Mouse (Mus musculus) kidney, postnatal 14 days (tissue): ENCODE measurements around the gene Cpt1a.

Source experiments
- DNase-seq: peaks from one replicate; pipeline ENCODE4 v3.0.0; 2022; ENCODE audit warnings: mixed read lengths

Cpt1a gene

GRCm38 (mm10) chr19:3374028-3374427, 51.9 kb downstream of the Cpt1a start:
- DNase-seq = no peak

GRCm38 (mm10) chr19:3375945-3376495, 53.9 kb downstream of the Cpt1a start:
- DNase-seq = no peak

GRCm38 (mm10) chr19:3376966-3377715, 55.0 kb downstream of the Cpt1a start:
- DNase-seq = no peak

DNA sequence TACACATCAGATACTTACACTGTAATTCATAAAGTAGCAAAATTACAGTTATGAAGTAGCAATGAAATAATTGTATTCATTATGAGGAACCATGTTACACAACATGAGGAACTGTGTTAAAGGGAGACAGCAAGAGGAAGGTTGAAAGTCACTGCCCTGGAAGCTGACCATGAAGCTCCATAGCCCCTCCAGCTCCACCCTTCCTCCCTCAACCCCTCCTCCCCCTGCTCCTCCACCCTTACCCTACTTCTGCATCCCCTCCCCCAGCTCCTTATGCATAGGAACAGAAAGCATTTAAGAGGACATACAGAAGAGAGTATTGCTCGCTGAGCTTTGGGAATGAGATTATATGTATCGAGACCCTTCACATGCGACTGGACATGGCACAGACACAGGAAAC, 56.5 kb downstream of the Cpt1a start:
- no peak for DNase-seq

- DNase-seq = no peak
These were observed 65.9 kb downstream of the Cpt1a start for GRCm38 (mm10) chr19:3388061-3388460.

DNA sequence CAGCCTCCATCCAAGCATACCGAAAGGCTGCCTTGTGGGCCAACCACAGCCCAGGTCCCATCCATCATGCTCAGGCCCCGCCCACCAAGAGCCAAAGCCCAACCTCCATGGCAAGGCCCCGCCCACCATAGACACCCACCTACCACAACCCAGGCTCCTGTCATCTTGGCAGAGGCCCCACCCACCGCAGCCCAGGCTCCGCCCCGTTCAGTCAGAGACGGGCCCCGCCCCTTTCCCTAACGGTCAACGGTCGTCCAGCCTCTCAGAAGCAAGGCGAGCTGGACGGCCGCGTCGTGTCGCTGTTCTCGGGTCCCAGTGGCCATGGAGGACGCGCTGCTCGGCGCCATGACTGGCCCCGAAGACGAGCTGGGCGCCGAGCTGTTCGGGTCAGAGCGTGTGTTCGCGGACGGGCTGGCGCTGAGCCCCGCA, 66.5 kb downstream of the Cpt1a start, which contains the start of gene Tesmin:
Tesmin (plus strand) TSS at position 229 of the 429 bp plus-strand sequence.
- DNase-seq = peak; percentile 94

DNA sequence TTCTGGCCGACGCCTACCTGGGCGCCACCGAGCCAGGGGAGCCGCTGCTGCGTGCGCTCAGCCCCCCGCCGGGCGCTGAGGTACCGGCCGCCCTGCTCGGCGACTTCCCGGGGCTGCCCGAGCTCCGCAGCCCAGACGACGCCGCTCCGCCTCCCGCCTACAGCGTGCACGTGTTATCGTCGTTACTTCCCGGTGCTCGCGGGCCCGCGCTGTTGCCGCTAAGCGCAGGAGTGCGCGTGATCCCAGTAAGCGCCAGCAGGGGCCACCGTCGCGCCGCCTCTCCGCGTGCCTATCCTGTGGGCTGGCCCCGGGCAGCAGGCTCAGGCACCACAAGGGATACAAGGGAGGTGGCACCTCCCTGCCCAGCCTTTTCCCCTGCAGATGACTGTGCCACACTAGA, 67.0 kb downstream of the Cpt1a start:
- DNase-seq = peak; percentile 92

GRCm38 (mm10) chr19:3392384-3392783, 70.2 kb downstream of the Cpt1a start:
- no peak for DNase-seq

DNA sequence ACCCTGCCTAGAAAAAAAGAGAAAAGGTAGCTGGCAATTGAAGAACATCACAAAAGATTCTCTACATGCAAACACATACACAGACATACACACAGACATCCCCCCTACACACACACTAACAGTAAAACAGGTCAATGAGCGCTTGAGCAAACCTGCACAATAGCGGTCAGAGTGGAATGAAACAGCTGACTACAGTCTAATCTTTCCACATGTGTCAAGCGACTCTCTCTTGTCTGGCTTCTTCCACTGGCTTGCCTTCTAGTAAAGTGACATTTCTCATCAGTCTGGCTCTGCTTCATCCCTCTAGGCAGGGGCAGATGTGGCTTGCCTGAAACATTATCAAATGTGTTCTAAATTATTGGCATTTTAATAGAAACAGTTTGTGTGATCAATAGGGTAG, 72.1 kb downstream of the Cpt1a start:
- DNase-seq = no peak

DNA sequence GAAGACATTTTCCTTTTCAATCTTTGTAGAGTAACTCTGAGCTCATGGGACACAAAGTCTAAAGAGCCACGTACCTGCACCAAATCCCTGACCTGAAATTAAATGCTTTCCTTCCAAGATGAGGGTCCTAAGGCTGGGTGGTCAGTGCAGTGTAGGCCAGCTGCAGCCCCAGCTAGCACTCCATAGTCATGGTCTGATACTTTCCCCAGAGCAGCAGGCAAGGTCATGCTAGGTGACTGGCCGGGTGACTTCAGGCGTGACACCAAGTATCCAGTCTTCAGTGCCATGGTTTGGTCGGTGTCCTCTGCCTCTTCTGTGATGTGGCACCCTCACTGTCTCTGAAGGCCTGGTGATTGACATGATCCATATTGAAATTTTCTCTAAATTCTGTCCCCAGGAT, 77.9 kb downstream of the Cpt1a start:
- no peak for DNase-seq

- no peak for DNase-seq
These were observed 79.4 kb downstream of the Cpt1a start for GRCm38 (mm10) chr19:3401504-3401903.

- DNase-seq = no peak
These were observed 79.8 kb downstream of the Cpt1a start for GRCm38 (mm10) chr19:3401943-3402342.

DNA sequence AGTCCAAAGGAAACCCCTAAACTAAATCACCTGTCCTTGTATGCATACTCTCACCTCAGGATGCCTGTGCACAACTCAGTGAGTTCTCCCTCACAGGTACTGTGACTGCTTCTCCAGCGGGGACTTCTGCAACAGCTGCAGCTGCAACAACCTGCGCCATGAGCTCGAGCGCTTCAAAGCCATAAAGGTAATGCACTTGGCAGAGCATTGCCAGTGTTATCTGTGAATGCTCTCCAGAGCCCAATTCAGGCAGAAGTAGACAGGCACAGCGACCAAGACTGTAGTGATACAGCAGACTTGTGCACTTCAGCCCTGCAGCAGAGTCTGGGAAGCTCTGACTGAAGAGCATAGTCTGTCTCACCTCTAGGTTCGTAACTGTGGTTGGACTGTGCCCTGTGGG, 80.3 kb downstream of the Cpt1a start:
- DNase-seq = no peak

- no peak for DNase-seq
These were observed 81.9 kb downstream of the Cpt1a start for GRCm38 (mm10) chr19:3404030-3404429.

DNA sequence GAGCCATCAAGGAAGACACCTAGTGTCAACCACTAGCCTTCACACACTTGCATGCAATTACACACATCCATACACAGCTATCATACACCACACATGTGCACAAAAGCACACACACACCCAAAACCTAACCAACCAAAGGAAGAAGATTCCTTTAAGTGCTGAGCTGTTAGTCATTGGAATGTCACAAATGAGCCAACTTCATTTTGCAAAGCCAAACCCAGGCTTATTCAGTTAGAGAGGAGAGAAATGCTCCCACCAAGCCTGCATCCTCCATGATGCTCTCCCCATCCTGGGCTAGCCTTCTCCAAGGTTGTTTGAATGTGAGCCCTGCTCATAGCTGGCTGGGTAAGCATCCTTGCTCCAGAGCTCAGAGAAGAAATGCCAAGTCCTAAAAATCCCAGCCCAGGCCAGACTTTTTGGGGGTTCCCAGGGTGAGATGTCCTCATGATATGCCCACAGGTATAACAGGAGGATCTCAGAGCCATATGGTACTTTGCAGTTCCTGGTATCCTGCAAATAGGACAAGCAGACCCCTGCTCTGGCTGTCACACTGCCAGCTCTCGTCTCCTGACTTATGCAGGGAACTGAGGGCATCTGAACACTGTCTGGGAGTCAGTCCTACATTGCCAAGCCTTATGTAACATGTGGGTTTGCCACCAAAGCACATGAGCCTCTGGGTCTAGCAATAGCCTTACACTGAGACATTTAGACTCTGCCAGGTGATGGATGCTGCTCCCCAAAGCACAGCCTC, 83.6 kb downstream of the Cpt1a start:
- DNase-seq = no peak

GRCm38 (mm10) chr19:3414268-3414733, 92.2 kb downstream of the Cpt1a start, which contains the start of gene Gal:
TSS of gene Gal (minus strand) at chr19:3414544.
- peak; percentile 36 for DNase-seq

- no peak for DNase-seq
These were observed 97.1 kb downstream of the Cpt1a start for GRCm38 (mm10) chr19:3419251-3419650.

GRCm38 (mm10) chr19:3422488-3422887, 100.4 kb downstream of the Cpt1a start:
- DNase-seq = no peak

- DNase-seq = no peak
These were observed 100.8 kb downstream of the Cpt1a start for GRCm38 (mm10) chr19:3422981-3423380.

DNA sequence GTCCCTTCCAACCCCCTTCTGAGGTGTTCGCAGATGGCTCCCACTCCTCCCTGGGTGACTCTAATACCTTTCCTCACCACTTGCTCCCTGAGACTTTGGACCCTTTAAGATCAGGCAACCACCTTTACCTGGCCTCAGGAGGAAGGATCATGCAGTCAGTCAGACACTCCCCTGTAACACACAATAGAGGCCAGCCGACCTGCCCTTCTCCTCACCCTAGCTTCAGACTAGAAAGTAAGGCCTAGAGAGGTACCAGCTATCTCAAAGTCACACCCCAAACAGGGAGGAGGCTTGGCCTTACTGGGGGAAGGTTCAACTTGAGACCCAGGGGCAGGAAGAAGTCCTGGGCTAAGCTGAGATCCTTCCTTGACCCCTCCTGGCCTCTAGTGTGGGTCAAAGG, 102.1 kb downstream of the Cpt1a start:
- no peak for DNase-seq

DNA sequence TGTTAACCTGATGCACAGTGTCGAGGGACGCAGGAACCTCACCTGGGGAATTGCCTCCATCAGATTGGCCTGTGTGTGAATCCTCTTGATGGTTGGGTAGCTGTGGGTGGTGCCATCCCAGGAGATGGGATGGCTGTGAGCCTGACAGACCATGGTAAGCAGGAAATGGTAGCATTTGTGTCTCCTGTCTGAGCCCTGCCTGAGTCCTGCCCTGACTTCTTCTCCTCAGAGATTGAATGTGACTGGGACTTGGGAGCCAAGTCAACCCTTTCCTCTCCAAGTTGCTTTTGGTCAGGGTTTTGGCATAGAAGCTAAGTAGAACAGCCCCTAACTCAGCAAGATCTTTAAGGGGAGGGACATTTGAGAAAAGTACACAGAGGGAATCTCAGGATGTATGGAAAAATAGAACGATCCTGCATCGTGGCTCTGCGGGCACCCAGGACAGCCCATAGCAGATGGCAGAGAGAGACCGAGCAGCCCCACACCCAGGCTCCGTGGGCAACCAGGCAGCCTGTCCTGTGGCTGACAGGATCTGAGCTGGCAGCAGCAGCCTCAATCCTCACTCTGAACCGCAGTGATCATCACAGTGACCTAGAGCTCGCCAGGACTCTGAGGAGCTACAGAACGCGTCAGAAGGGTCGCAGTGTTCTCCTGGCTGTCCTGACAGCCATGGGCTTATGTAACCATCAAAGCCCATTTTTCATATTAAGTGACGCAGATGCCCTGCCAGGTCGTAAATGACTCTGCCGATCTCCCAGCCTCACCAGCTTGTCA, 106.1 kb downstream of the Cpt1a start:
- no peak for DNase-seq

DNA sequence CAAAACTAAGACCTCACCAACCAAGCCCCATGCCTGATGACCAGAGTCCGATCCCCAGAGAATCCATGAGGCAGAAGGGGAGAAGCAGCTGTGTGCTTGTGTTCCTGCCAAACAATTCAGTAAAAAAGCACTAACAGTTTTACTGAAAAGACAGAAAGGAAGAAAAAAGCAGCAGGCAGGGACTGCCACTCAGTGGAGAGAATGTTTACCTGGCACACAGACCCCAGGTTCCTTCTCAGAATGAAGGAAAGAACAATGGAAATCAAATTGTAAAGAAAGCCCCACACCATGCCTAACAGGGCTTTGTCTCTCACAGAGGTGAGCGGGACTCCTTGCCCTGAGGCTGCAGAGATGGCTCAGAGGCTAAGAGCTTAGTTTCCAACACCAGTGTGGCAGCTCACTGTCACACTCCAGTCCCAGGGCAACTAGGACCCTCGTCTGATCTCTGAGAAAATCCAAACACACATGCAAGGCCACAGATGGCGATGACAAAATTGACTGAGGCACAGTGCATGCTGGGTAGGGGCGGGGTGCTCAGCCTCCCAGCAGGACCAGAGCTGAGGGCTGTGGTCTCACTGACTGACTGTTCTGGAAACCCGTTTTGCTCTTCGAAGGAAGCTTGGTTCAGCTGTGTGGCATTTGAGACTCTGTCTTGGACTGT, 107.2 kb downstream of the Cpt1a start:
- no peak for DNase-seq
